Mouse (Mus musculus) kidney, embryonic 16.5 days (tissue): ENCODE data around the gene Adamts16. TPM values are rescaled to one million over a fixed set of nuclear protein-coding genes. Genes with fewer than 3 reads are reported as not detected.

Experiments used
- ATAC-seq: fragments of 200-750 bp; cut with Nextera tagmentation; 2 replicates; pipeline ENCODE4 v1.8.0; 2017; ENCODE audit warnings: moderate TSS enrichment; ENCODE audit not compliant: low FRiP score, low TSS enrichment
- H3K27ac ChIP-seq: fragments of 300-500 bp; sonication (generic); 2 replicates; pipeline ENCODE4 v1.5.1; 2014; ENCODE audit warnings: low read length
- H3K27me3 ChIP-seq: fragments of 300-500 bp; sonication (generic); 2 replicates; pipeline ENCODE4 v1.6.1; 2014; ENCODE audit warnings: low read length, control low read depth, mixed read lengths; ENCODE audit not compliant: insufficient read depth
- H3K36me3 ChIP-seq: fragments of 300-500 bp; sonication (generic); 2 replicates; pipeline ENCODE4 v1.6.1; 2014; ENCODE audit warnings: low read length, control low read depth, mixed read lengths; ENCODE audit not compliant: insufficient read depth
- H3K4me1 ChIP-seq: fragments of 300-500 bp; sonication (generic); 2 replicates; pipeline ENCODE4 v1.6.1; 2014; ENCODE audit warnings: low read length, control low read depth, mixed read lengths; ENCODE audit not compliant: insufficient read depth
- H3K4me2 ChIP-seq: fragments of 300-500 bp; sonication (generic); replicated peaks from 2 replicates; pipeline ENCODE4 v1.6.1; 2014; ENCODE audit warnings: low read depth, low read length
- H3K4me3 ChIP-seq: fragments of 300-500 bp; sonication (generic); 2 replicates; pipeline ENCODE4 v1.5.1; 2014; ENCODE audit warnings: mild to moderate bottlenecking, low read length
- H3K9ac ChIP-seq: fragments of 300-500 bp; sonication (generic); replicated peaks from 2 replicates; pipeline ENCODE4 v1.6.1; 2014; ENCODE audit warnings: low read length
- H3K9me3 ChIP-seq: fragments of 300-500 bp; sonication (generic); 2 replicates; pipeline ENCODE4 v1.6.1; 2016; ENCODE audit warnings: low read length, control low read depth
- WGBS: fragments of 180-500 bp; shearing (Covaris S2); extraction: QIAGEN DNeasy Blood & Tissue Kit; methylation state at CpG from one replicate; pipeline ENCODE4 v1.1.7; 2014; 5-methylcytosine and 5-hydroxymethylcytosine counted together
- polyA plus RNA-seq: library from polyadenylated mRNA; unstranded; fragments of >200 nt; fragmentation: Nextera tagmentation; extraction: Ambion mirVana; gene quantifications from 2 replicates; pipeline ENCODE4 v1.2.1, GENCODE M21; 2015

Adamts16 gene
- polyA plus RNA-seq, 1 experiment from 2014 or later = 19.6 TPM

DNA sequence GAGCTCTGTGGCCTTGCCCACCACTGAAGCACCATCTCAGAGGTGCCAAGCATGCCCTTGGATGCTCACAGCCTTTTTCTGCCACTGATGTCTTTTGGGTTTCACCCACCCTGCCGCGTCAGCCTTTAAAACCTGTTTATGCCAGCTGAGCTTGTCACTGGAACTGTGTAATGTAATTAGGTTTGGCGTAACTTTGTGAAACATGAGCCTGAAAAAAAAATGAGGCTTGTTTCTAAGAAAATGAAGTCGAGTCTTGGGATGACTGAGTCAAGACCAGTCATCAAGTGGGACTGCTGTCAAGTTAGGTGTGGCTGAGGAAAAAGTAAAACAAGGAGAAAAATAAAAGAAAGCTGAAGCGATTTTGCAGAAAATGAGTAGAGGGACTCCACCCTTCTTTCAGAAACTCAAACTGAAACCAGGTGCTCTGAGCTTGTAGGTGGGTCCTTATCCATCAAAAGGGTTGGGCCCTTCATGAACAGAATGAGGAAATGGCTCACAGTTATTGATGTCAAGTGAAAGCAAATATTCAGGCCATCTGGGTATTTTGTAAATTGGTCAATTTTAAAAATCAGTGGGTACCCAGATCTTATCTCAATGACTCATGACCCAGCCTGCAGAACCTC lies 97.1 kb downstream of the Adamts16 start:
- H3K4me3 ChIP-seq = no peak overlapping the region
- no peak overlapping the region for H3K9ac ChIP-seq
- H3K4me2 ChIP-seq = no peak overlapping the region
- 0 out of 2 replicates have a peak, but pooled peaks cover 9% of the 10 kb centered on the region for H3K4me1 ChIP-seq
- no peak overlapping the region for H3K27ac ChIP-seq
- ATAC-seq = no peak
- 73% methylated on average over 5 of the region's 5 CpGs for WGBS
- no peaks in the 10 kb centered on the region for H3K27me3 ChIP-seq
- H3K9me3 ChIP-seq = no peaks in the 10 kb centered on the region
- H3K36me3 ChIP-seq = no peaks in the 10 kb centered on the region

DNA sequence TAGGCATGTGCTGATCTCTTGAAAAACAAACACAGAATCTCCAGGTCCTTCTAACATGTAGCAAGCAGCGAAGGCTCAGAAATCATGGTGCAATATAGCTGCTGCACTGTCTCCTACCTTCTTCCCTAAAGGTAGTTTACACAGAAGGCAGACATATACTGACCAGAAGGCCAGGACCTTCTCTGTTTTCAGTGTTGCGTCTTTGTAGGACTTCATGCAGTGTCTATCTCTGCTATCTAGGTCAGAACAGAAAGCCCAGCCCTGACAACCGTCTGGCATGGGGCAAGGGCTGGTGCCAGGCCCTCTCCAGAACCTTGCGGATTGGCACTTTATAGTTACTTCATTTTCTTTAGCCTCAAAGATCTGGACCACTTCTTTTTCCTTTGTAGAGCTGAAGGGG lies 98.9 kb downstream of the Adamts16 start:
- Histone ChIP-seq H3K4me1 (0 out of 2 replicates have a peak, but pooled peaks cover 9% of the 10 kb centered on the region), H3K4me2 (no peak overlapping the region), H3K27ac (no peak overlapping the region), H3K36me3 (no peaks in the 10 kb centered on the region), H3K4me3 (no peak overlapping the region), H3K9ac (no peak overlapping the region), H3K27me3 (no peaks in the 10 kb centered on the region), H3K9me3 (no peaks in the 10 kb centered on the region)
- no peak for ATAC-seq
- WGBS = 86% methylated on average over 4 of the region's 4 CpGs

DNA sequence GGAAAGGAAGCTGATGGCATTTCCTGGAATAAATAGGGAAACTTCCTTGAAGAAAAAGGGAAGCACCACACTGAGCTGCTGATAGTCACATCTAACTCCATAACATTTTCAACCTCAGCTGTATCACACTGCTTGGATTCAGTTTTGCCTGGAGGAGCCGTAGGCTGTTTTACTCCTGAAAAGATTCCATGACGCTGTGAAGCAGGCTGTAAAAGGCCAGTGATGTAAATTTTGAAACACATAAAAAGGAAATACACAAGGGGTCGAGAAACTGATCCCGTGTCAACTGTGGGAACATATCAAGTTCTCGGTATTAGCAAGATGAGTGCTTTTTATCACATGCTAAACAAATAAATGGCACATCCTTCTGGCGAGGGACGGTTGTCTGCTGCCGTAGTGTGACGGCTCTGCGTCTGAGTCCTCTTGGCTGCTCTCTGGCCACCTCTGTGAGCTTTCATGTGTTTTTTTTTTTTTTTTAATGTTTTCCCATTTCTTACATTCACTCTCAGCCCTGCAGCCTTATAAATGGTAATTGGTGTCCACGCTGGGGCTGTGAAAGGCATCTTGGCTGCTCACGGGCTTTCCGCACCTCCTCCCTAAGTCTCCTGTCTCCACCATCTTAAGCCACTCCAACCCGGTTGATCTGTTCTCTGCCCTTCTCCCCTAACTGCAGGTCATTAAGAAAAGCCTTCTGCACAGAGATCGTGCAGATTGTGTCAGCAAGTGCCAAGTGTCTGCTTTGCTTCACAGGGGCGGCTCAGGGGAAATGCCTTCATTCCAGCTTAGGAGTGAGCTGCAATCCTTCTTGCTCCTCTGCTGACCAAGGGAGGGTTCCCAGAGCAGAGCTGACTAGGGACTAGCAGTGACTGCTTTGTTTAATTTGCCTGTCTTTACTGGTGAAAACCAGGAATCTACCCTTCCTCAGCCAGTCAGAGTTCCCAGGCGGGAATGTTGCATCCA lies 101.0 kb downstream of the Adamts16 start:
- no peak overlapping the region for H3K4me3 ChIP-seq
- no peak overlapping the region for H3K27ac ChIP-seq
- H3K27me3 ChIP-seq = no peaks in the 10 kb centered on the region
- H3K36me3 ChIP-seq = no peaks in the 10 kb centered on the region
- no peak overlapping the region for H3K9ac ChIP-seq
- 29% methylated on average over 17 of the region's 17 CpGs for WGBS
- H3K4me1 ChIP-seq = 0 out of 2 replicates have a peak, but pooled peaks cover 9% of the 10 kb centered on the region
- no peak for ATAC-seq
- H3K4me2 ChIP-seq = no peak overlapping the region
- no peaks in the 10 kb centered on the region for H3K9me3 ChIP-seq

DNA sequence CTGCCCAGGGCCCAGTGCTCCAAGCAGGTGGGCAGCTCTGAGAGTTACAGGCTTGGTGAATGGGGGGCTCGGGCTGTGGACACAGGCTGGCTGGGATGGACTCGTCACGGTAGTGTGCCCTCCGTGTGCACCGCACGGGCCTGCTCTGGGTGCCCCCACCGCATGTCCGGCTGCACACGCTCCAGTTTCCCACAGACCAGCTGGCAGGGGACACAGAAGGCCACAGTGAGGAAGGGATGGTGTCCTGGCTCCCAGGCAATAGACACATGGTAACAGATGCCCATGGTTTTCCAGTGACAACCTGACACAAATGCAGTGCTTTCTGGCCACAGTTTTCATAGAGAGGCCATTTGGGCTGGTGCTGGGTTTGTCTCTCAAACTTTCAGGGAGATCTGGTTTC lies 102.8 kb downstream of the Adamts16 start:
- Histone ChIP-seq H3K27ac (no peak overlapping the region), H3K36me3 (peaks cover 4% of the 10 kb centered on the region; the same call in 1 of the 2 replicates), H3K4me1 (0 out of 2 replicates have a peak, but pooled peaks cover 9% of the 10 kb centered on the region), H3K27me3 (no peaks in the 10 kb centered on the region), H3K4me2 (no peak overlapping the region), H3K4me3 (no peak overlapping the region), H3K9ac (no peak overlapping the region), H3K9me3 (no peaks in the 10 kb centered on the region)
- 79% methylated on average over 9 of the region's 9 CpGs for WGBS
- no peak for ATAC-seq

DNA sequence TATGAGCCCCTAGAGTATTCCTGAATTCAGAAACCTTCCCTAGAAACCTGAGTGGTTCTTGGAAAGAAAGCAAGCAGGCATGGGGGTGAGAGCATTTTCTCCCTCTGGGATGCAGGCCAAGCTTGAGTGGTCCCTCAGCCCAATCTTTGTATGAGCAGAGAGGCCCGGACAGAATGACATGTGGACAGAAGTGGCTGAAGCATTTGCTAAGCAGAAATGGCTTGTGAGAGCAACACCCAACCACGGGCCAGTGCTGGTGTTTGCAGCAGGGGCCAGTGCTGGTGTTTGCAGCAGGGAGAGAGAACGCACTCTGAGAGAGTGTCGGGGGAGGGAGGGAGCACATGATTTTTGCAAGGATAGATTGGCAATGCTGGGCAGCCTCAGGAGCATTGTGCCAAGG lies 105.2 kb downstream of the Adamts16 start:
- no peak overlapping the region for H3K4me2 ChIP-seq

DNA sequence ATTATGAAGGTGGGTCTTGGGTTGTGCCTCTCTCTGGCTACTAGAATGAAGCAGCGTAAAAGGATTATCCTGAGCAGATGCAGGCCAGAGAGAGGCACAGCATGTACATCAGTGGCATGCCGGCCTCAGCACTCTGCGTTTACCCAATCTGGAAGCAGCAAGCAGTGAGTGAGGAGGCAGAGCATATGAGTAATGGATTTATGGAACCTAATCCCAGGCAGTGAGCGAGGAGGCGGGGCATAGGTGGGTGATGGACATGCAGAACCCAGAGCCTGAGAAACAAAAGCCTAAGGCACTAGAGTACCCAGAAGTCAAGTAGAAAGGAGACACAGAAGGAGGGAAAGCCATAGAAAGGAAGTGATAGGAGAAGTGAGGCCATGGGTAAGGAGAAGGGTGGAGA lies 107.0 kb downstream of the Adamts16 start:
- WGBS = 90% methylated on average over 5 of the region's 5 CpGs
- Histone ChIP-seq H3K4me1 (no peaks in the 10 kb centered on the region; the same call in 1 of the 2 replicates), H3K4me2 (no peak overlapping the region), H3K27me3 (no peaks in the 10 kb centered on the region), H3K27ac (no peak overlapping the region), H3K9me3 (no peaks in the 10 kb centered on the region), H3K4me3 (no peak overlapping the region), H3K9ac (no peak overlapping the region), H3K36me3 (peaks cover 4% of the 10 kb centered on the region; the same call in 1 of the 2 replicates)
- no peak for ATAC-seq

More for the DNA sequence above, 105.2 kb downstream of the Adamts16 start:
- no peak overlapping the region for H3K9ac ChIP-seq
- H3K9me3 ChIP-seq = no peaks in the 10 kb centered on the region
- peaks cover 9% of the 10 kb centered on the region; the same call in 1 of the 2 replicates for H3K4me1 ChIP-seq
- no peaks in the 10 kb centered on the region for H3K27me3 ChIP-seq
- peaks cover 4% of the 10 kb centered on the region; the same call in 1 of the 2 replicates for H3K36me3 ChIP-seq
- H3K4me3 ChIP-seq = no peak overlapping the region
- no peak for ATAC-seq
- no peak overlapping the region for H3K27ac ChIP-seq
- WGBS = 65% methylated on average over 4 of the region's 4 CpGs

DNA sequence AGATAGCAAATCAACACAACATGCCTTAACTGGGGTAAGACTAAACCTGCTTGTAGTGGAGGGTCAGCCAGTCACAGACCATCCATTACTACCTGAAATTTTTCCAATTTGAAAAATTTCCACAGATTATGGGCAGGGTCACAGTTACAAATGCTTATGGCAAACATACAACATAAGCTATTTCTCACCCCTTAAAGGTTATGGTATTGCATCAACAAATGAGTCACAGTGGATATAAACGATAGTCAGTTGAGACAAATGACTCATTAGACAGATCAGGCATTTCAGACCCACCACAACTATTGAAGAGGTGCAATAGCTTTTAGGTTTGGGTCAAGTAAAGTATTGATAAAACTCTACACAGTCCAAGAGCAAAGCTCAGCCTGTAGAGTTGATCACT lies 107.7 kb downstream of the Adamts16 start:
- WGBS = 100% methylated on average over 1 of the region's 1 CpGs

DNA sequence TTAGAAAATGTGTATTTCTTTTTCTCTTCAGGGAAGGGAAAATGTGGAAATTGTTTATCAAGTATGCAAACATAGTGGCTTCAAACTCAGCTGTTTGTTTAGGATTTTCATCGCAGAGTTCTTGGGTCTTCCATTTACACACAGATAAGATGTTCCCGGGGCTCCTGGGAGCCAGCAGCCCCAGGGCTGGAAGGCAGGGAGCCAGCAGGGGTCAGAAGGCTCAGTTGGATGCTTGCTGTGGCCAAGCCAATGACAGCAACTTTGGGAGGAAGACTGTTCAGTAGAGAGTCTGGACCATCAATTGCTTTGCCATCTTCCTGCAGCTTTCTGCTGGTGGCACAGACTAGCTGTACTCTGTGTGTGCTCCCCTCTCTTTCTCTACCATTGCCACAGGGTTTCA lies 108.4 kb downstream of the Adamts16 start:
- no peaks in the 10 kb centered on the region for H3K27me3 ChIP-seq
- H3K9me3 ChIP-seq = no peaks in the 10 kb centered on the region
- H3K4me3 ChIP-seq = no peak overlapping the region
- ATAC-seq = no peak
- H3K4me1 ChIP-seq = no peaks in the 10 kb centered on the region; the same call in 1 of the 2 replicates
- H3K36me3 ChIP-seq = peaks cover 13% of the 10 kb centered on the region
- no peak overlapping the region for H3K4me2 ChIP-seq
- no peak overlapping the region for H3K9ac ChIP-seq
- WGBS = 72% methylated on average over 2 of the region's 2 CpGs
- H3K27ac ChIP-seq = no peak overlapping the region

More for the DNA sequence above, 107.7 kb downstream of the Adamts16 start:
- no peak overlapping the region for H3K9ac ChIP-seq
- no peak overlapping the region for H3K4me2 ChIP-seq
- no peak for ATAC-seq
- H3K36me3 ChIP-seq = peaks cover 7% of the 10 kb centered on the region
- H3K4me3 ChIP-seq = no peak overlapping the region
- no peaks in the 10 kb centered on the region for H3K9me3 ChIP-seq
- no peaks in the 10 kb centered on the region for H3K27me3 ChIP-seq
- no peaks in the 10 kb centered on the region; the same call in 1 of the 2 replicates for H3K4me1 ChIP-seq
- H3K27ac ChIP-seq = no peak overlapping the region

DNA sequence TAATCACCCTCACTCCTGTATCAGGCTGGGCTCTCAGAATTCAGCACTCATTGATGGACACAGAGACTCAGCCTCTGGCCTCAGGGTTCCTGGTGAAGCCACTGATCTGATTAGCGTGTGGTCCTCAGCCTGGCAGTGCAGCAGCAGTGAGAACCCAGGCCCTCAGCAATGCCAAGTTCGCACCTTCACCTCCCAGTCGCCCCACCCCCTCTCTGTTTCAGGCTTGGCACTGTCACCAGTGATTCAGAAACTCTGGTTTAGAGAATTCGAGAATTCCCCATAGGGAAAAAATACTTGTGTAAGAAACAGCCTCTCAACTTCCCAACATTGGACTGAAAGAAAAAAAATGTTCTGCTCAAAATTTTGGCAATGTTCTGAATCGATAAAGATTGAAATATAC lies 108.8 kb downstream of the Adamts16 start:
- WGBS = 80% methylated on average over 5 of the region's 5 CpGs
- Histone ChIP-seq H3K4me3 (no peak overlapping the region), H3K27ac (no peak overlapping the region), H3K9ac (no peak overlapping the region), H3K4me2 (no peak overlapping the region), H3K9me3 (no peaks in the 10 kb centered on the region), H3K27me3 (no peaks in the 10 kb centered on the region), H3K4me1 (no peaks in the 10 kb centered on the region; the same call in 1 of the 2 replicates), H3K36me3 (peaks cover 13% of the 10 kb centered on the region)
- no peak for ATAC-seq
